Mouse (Mus musculus) megakaryocyte progenitor cell, adult 5-6 weeks (primary cell): ENCODE measurements around the gene Scap. TPM values are rescaled to one million over a fixed set of nuclear protein-coding genes. Genes with fewer than 3 reads are reported as not detected.
"Not testable (repeated sequence)": the region's sequence is repeated elsewhere in the genome, so short reads cannot be mapped to it uniquely, and the experiment has no call there.

Source experiments
- ATAC-seq: replicated peaks from 2 replicates; pipeline ENCODE4 v1.8.0; 2016; ENCODE audit warnings: mild to moderate bottlenecking, moderate TSS enrichment, inconsistent platforms; ENCODE audit not compliant: poor library complexity
- total RNA-seq, 2 experiments: library from RNA; stranded (forward) in 1 of 2; stranded (reverse) in 1 of 2; fragments of 157-497, 149-512 nt in 1 of 2; fragments of 200-1000 nt in 1 of 2; gene quantifications; 2 replicates each; pipeline versions ENCODE4 v1.2.3 to v1.2.4; 2015 to 2017

The Scap gene
- total RNA-seq, 2 experiments from 2014 or later, result 26.1 to 29.4 TPM

DNA sequence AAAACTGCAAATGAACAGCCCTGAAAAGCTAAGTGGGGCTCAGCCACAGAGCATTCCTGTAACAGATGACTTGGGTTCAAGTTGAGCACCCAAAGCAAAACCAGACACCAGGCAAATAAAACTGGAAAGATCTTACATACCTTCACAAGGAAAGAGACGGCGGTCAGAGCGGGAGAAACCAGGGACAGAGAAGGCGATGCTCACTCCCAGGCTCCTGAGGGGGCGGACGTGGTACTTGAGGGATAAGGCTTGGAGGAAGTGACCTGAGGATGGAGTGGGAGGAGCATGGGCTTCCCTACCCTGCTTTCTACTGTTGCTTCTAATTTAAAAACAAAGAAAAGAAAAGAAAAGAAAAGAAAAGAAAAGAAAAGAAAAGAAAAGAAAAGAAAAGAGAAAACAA lies 2.7 kb upstream of the Scap start:
- no peak for ATAC-seq

- ATAC-seq, result not testable (repeated sequence)
Observed at GRCm38 (mm10) chr9:110330913-110331312, 2.2 kb upstream of the Scap start.

GRCm38 (mm10) chr9:110333896-110334259 lies 790 bp downstream of the Scap start:
- 0 out of 2 replicates have a peak, but pooled peaks have one; percentile 2 for ATAC-seq

DNA sequence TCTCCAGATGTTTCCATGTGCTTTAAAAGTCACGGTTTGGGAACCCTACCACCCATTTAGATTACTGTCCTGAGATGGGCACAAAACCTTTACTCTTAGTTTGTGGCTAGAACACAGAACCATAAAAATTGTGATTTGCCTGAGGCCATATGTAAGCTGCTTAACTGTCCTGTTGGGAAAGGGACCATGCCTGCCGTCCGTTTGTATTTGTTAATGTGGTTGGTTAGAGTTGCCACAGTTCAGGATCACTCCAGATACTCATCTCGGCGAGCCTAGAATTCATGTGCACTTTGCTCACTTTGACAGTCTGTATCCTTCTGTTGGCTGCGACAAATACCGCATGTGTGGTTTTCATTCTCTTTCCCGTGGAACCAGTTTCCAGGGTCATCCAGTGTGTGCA lies 1.8 kb downstream of the Scap start:
- no peak for ATAC-seq

GRCm38 (mm10) chr9:110340037-110340750 lies 7.1 kb downstream of the Scap start:
- no peak for ATAC-seq

DNA sequence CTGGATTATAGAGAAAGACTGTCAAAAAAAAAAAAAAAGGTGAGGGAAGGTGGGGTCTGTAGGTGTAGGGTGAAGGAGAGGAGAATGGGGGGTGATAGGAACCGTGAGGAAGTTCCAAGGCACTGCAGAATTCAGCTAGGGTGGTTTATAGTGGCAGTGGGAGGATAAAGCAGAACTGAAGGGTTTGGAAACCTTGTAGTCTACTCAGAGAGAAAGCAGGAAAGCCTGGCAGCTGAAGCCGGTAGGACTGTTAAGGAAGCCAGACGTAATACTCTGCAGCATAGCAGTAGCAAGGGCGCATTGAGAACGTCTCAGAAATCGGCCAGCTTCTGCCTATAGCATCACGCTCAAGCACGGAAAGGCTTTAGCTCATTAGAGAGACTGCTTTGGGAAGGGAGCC lies 8.9 kb downstream of the Scap start:
- peak; percentile 72 for ATAC-seq

DNA sequence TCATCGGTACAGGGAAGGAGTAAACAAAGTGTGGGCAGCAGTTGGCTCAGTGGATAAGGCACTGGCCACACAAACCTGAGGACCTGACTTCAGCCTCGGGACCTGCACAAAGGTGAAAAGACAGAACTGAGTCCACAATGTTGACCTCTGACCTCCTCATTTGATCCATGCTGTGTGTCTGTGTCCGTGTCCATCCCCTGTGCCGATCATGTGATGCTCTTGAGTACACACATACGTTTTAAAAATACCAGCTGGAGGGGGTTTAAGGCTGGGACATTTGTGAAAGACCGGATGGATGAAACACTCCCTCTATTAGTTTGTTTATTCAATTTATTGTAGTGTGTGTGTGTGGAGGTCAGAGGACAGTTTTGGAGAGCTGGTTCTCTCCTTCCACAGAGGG lies 10.7 kb downstream of the Scap start:
- no peak for ATAC-seq

DNA sequence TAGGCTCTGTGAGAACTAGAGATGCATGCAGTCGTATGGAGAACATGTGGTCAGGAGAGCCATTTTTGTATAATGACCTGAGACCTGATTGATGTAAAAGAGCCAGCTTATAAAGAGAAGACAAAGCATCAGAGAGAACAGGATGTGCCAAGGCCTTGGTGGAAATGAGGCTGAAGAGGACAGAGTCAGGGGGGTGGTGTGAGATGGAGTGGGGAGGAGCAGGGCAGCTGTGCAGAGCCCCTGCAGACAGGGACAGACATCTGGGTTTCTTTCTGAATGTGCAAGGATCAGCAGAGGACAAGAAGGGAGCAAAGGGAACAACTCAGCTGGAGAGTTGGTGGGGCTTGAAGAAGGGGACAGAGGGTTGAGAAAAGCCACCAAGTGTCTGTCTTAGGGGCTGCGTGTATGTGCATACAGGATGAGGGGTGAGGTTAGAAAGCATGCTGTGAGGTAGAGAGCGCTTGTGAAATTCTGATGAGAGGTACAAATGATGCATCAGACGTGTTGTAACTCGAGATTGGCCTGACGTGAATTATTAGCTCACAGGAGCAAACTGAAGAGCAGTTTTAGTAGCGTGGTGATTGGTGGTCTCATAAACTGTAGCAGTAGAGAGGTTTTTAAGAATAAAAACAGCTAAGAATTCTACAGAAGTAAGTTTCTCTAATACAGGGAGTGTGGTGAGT lies 12.1 kb downstream of the Scap start:
- ATAC-seq, result no peak

- ATAC-seq, result no peak
Observed at GRCm38 (mm10) chr9:110348899-110349298, 15.8 kb downstream of the Scap start.

- no peak for ATAC-seq
Observed at GRCm38 (mm10) chr9:110350188-110350587, 17.1 kb downstream of the Scap start.

- no peak for ATAC-seq
Observed at GRCm38 (mm10) chr9:110350612-110351011, 17.5 kb downstream of the Scap start.

DNA sequence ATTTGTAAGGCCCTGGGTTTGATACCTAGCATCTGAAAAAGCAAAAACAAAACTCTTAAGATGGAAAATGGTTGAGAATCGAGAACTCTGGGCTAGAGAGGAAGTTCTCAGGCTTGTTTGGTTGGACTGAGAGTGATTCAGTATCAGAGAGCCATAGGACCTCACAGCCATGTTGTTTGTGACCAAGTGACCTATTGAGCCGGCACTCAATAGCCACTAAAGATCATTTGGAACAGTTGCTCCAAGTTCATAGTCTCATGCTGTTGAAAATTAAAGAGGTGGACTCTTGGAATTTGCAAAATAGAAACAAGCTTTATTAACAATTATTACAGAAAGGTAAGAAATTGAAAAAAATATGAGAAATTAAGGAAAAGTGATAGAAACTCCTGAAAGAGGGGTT lies 18.3 kb downstream of the Scap start:
- no peak for ATAC-seq

GRCm38 (mm10) chr9:110351932-110352632 lies 19.0 kb downstream of the Scap start:
- peak; percentile 77 for ATAC-seq

GRCm38 (mm10) chr9:110358341-110358740 lies 25.3 kb downstream of the Scap start:
- 0 out of 2 replicates have a peak, but pooled peaks have one; percentile 20 for ATAC-seq

DNA sequence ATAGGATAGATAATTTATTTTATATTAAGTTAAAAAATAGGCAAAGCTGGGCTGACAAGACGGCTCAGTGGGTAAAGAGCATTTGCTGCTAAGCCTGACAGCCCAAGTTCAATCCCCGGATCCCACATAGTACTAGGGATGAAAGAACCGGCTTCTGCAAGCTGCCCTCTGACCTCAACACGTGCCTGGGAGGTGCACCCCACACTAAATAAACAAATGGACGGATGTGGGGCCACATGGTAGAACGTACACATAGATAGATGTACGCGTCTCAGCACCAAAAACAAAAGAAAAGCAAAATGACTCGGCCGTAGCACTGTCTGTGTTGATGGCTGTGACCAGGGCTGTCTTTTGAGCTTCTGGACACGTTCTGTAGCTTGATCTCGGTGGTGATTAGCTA lies 28.2 kb downstream of the Scap start:
- ATAC-seq, result no peak

- ATAC-seq, result no peak
Observed at GRCm38 (mm10) chr9:110362337-110362736, 29.2 kb downstream of the Scap start.

GRCm38 (mm10) chr9:110366746-110367145 lies 33.7 kb downstream of the Scap start:
- peak; percentile 64 for ATAC-seq

DNA sequence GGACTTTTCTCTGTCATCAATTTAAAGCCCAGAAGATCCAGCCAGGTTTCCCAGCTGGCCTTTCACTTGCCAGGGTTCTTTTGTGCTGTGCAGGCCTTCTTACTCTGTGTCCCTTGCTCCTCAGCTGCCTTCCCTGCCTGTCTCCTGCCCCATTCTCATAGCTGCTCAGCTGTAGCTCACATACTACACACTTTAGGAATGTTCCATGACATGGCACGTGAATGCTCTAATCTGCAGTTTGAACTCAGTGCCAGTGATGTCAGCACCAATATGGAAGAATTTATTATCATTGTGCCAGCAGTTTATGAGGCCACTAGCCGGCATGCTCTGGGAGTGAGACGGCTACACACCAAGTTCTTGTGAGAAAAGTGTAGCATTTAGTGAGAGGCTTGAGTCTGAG lies 36.8 kb downstream of the Scap start:
- ATAC-seq, result no peak

GRCm38 (mm10) chr9:110373871-110374270 lies 40.8 kb downstream of the Scap start:
- no peak for ATAC-seq

DNA sequence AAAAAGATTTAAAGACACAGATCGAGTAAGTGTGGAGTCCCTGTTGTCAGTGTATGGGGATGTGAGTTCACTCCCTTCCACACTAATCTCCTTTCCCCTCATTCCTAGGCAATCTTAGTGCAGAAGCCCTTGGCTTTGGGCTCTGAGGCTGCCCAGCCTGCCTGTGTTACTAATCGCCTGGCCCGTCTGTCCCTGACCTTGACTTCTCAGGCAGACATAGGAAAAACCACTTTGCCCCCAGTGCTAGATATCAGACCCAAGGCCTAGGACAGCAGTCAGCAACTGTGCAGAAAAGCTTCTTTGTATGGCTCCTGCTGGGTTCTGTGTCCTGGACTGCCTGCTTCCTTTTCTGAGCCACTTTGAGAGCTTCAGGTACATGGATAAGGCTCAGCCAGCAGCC lies 42.6 kb downstream of the Scap start:
- no peak for ATAC-seq

DNA sequence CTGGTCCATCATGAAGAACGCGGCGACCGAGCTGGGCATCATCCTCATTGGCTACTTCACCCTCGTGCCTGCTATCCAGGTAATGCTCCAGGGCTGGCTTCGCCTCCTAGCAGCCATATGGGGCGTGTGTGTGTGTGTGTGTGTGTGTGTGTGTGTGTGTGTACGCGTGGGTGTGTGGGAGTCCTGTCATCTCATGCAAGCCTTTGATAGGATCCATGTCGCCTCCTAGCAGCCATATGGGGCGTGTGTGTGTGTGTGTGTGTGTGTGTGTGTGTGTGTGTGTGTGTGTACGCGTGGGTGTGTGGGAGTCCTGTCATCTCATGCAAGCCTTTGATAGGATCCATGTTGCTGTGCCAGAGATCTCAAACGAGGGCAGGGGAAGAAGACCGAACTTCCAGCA lies 44.6 kb downstream of the Scap start:
- ATAC-seq, result not testable (repeated sequence)

DNA sequence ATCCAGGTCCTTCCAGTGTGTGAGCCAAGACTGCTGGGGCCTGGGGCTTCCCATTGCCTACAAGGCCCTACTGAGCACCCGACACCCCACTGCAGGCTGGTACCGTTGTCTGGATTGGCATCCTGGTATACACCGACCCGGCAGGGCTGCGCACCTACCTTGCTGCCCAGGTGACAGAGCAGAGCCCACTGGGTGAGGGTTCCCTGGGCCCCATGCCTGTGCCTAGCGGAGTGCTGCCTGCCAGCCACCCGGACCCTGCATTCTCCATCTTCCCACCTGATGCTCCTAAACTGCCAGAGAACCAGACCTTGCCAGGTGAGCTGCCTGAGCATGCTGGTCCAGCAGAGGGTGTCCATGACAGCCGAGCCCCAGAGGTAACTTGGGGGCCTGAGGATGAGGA lies 46.3 kb downstream of the Scap start:
- ATAC-seq, result no peak
